Mouse (Mus musculus): ENCODE measurements around the gene Baiap2. TPM values are rescaled to one million over a fixed set of nuclear protein-coding genes. Genes with fewer than 3 reads are reported as not detected.

Gene Baiap2
- polyA plus RNA-seq (2015; fragmentation: Nextera tagmentation; extraction: Ambion mirVana) = 3.3 and 4.6 TPM in 2 replicates

GRCm38 (mm10) chr11:119942727-119943427 is at the start of gene Baiap2:
Baiap2 (plus strand) TSS chr11:119942763.

GRCm38 (mm10) chr11:119913291-119913934 is 29.1 kb upstream of the Baiap2 start, which contains the start of gene Chmp6:
Chmp6 (plus strand) TSS chr11:119913441.

GRCm38 (mm10) chr11:120046553-120047191 is 104.1 kb downstream of the Baiap2 start, which contains the start of gene Aatk:
Aatk (minus strand) TSS chr11:120047167.

MicroRNAs within 50 kb of the gene (microRNA counts, 519-probe panel; counts per million panel counts)
- microRNA mmu-miR-338-3p (4,707 counts per million, percentile 25 among the panel's probes with 10 or more counts), microRNA mmu-miR-338-5p (88.3 counts per million)

Other genes with a start within 250 kb of the Baiap2 start
- 38.4 and 45.6 TPM in 2 replicates for gene Chmp6, start 29.3 kb upstream of the Baiap2 start, polyA plus RNA-seq (2015; fragmentation: Nextera tagmentation; extraction: Ambion mirVana)
- gene Aatk, start 104.4 kb downstream of the Baiap2 start, polyA plus RNA-seq (2015; fragmentation: Nextera tagmentation; extraction: Ambion mirVana) = 1.4 and 2.0 TPM in 2 replicates
- 6.4 and 8.5 TPM in 2 replicates for gene Cep131, start 144.1 kb downstream of the Baiap2 start, polyA plus RNA-seq (2015; fragmentation: Nextera tagmentation; extraction: Ambion mirVana)
- 5.5 and 7.6 TPM in 2 replicates for gene Tepsin, start 156.0 kb downstream of the Baiap2 start, polyA plus RNA-seq (2015; fragmentation: Nextera tagmentation; extraction: Ambion mirVana)
- gene Ndufaf8, start 156.2 kb downstream of the Baiap2 start, polyA plus RNA-seq (2015; fragmentation: Nextera tagmentation; extraction: Ambion mirVana) = 77.7 and 87.8 TPM in 2 replicates
- gene Slc38a10, start 208.6 kb downstream of the Baiap2 start, polyA plus RNA-seq (2015; fragmentation: Nextera tagmentation; extraction: Ambion mirVana) = 36.2 and 41.7 TPM in 2 replicates